Mouse (Mus musculus) cerebellum, adult 9-11 months (tissue): ENCODE data around the gene Nudt13.
A peak's percentile ranks its signal among the peaks of the same experiment; 100 is the strongest.
"Not testable (repeated sequence)": the region's sequence is repeated elsewhere in the genome, so short reads cannot be mapped to it uniquely, and the experiment has no call there.

ENCODE experiments used
- DNase-seq: peaks from one replicate; pipeline ENCODE4 v3.0.0; 2022

Nudt13 gene

GRCm38 (mm10) chr14:20294117-20294892 lies at the start of gene Nudt13:
Gene Nudt13, plus strand, starts transcription at chr14:20294697.
- DNase-seq: peak; percentile 92

GRCm38 (mm10) chr14:20245318-20245717 lies 49.2 kb upstream of the Nudt13 start:
- DNase-seq: no peak

GRCm38 (mm10) chr14:20245861-20246260 lies 48.6 kb upstream of the Nudt13 start:
- DNase-seq: no peak

- no peak for DNase-seq
Measured at GRCm38 (mm10) chr14:20246811-20247266, 47.7 kb upstream of the Nudt13 start.

GRCm38 (mm10) chr14:20248001-20248400 lies 46.5 kb upstream of the Nudt13 start:
- no peak for DNase-seq

- DNase-seq: peak; percentile 16
Measured at GRCm38 (mm10) chr14:20250237-20251171, 44.0 kb upstream of the Nudt13 start.

GRCm38 (mm10) chr14:20258185-20259113 lies 36.0 kb upstream of the Nudt13 start:
- peak; percentile 54 for DNase-seq

- no peak for DNase-seq
Measured at GRCm38 (mm10) chr14:20262346-20262745, 32.2 kb upstream of the Nudt13 start.

GRCm38 (mm10) chr14:20268421-20268820 lies 26.1 kb upstream of the Nudt13 start:
- no peak for DNase-seq

- no peak for DNase-seq
Measured at GRCm38 (mm10) chr14:20269082-20269809, 25.3 kb upstream of the Nudt13 start, which contains the start of gene Kcnk16. Gene Kcnk16, minus strand, starts transcription at chr14:20269199.

- DNase-seq: peak; percentile 8
Measured at GRCm38 (mm10) chr14:20291391-20291790, 3.1 kb upstream of the Nudt13 start.

- no peak for DNase-seq
Measured at GRCm38 (mm10) chr14:20294947-20295346, 450 bp downstream of the Nudt13 start.

- DNase-seq: no peak
Measured at GRCm38 (mm10) chr14:20297616-20298015, 3.1 kb downstream of the Nudt13 start.

GRCm38 (mm10) chr14:20298131-20298530 lies 3.6 kb downstream of the Nudt13 start:
- no peak for DNase-seq

- not testable (repeated sequence) for DNase-seq
Measured at GRCm38 (mm10) chr14:20305085-20305484, 10.6 kb downstream of the Nudt13 start.

GRCm38 (mm10) chr14:20315137-20315536 lies 20.6 kb downstream of the Nudt13 start:
- DNase-seq: no peak

- DNase-seq: peak; percentile 14
Measured at GRCm38 (mm10) chr14:20319420-20319819, 24.9 kb downstream of the Nudt13 start.

GRCm38 (mm10) chr14:20324196-20324595 lies 29.7 kb downstream of the Nudt13 start:
- no peak for DNase-seq

GRCm38 (mm10) chr14:20328474-20328873 lies 34.0 kb downstream of the Nudt13 start:
- no peak for DNase-seq

- DNase-seq: no peak
Measured at GRCm38 (mm10) chr14:20331316-20331715, 36.8 kb downstream of the Nudt13 start.

- DNase-seq: no peak
Measured at GRCm38 (mm10) chr14:20339415-20339814, 44.9 kb downstream of the Nudt13 start.

- DNase-seq: no peak
Measured at GRCm38 (mm10) chr14:20340149-20340548, 45.7 kb downstream of the Nudt13 start.
